In genomic region chr2:134825645-134826044, GRCm38 (mm10) we compare ENCODE assay signal across 12 mouse cellular contexts. TPM values are rescaled to one million over a fixed set of nuclear protein-coding genes. Genes with fewer than 3 reads are reported as not detected.
DNase-seq lines count a peak whose midpoint lies in the region; ATAC-seq and TF ChIP-seq lines count a peak whose summit lies in the region.
"Had no signal": no experiment of that assay in that cellular context is flagged by ENCODE, and none has a peak within 500 bp of the region (broad histone marks: within the 10 kb centered on the region; RNA-seq: fewer than 3 reads in every experiment).

No protein-coding gene starts in this region.

- H3K4me1 ChIP-seq in hindbrain, embryonic 13.5 days (replicated peaks): peaks cover 17% of the 10 kb centered on the region
- 0 out of 2 replicates have a peak, but pooled peaks cover 4% of the 10 kb centered on the region for H3K4me1 ChIP-seq in hindbrain, embryonic 11.5 days (replicated peaks; ENCODE audit: control insufficient read depth, insufficient read depth, low read length)
- no peaks in the 10 kb centered on the region for H3K4me1 ChIP-seq in liver, embryonic 11.5 days (replicated peaks; ENCODE audit: control insufficient read depth, insufficient read depth, low read length)
- peaks cover 14% of the 10 kb centered on the region; the same call in 1 of the 2 replicates for H3K4me1 ChIP-seq in intestine, embryonic 16.5 days (ENCODE audit: control insufficient read depth, insufficient read depth, low read length)
- H3K4me1 ChIP-seq in neural tube, embryonic 15.5 days: peaks cover 21% of the 10 kb centered on the region
- peaks cover 2% of the 10 kb centered on the region; the same call in 1 of the 2 replicates for H3K4me1 ChIP-seq in heart, adult 2 months (ENCODE audit: control insufficient read depth, insufficient read depth, low read length)

- no peaks in the 10 kb centered on the region for H3K27me3 ChIP-seq in hindbrain, embryonic 13.5 days
- H3K27me3 ChIP-seq in hindbrain, embryonic 11.5 days (ENCODE audit: control insufficient read depth, insufficient read depth, low read length): no peaks in the 10 kb centered on the region
- no peaks in the 10 kb centered on the region for H3K27me3 ChIP-seq in liver, embryonic 11.5 days (replicated peaks; ENCODE audit: control insufficient read depth, insufficient read depth, low read length)
- H3K27me3 ChIP-seq in intestine, embryonic 16.5 days (replicated peaks; ENCODE audit: control insufficient read depth, insufficient read depth, low read length): no peaks in the 10 kb centered on the region
- no peaks in the 10 kb centered on the region for H3K27me3 ChIP-seq in neural tube, embryonic 15.5 days (replicated peaks)
- H3K27me3 ChIP-seq in heart, adult 2 months (ENCODE audit: control insufficient read depth, insufficient read depth, low read length): no peaks in the 10 kb centered on the region
- H3K27me3 ChIP-seq: CH12.LX had no signal

- H3K36me3 ChIP-seq in hindbrain, embryonic 13.5 days: no peaks in the 10 kb centered on the region
- no peaks in the 10 kb centered on the region for H3K36me3 ChIP-seq in hindbrain, embryonic 11.5 days (ENCODE audit: control insufficient read depth, insufficient read depth, low read length)
- H3K36me3 ChIP-seq in liver, embryonic 11.5 days (ENCODE audit: control insufficient read depth, insufficient read depth, low read length): no peaks in the 10 kb centered on the region
- no peaks in the 10 kb centered on the region for H3K36me3 ChIP-seq in intestine, embryonic 16.5 days (ENCODE audit: control insufficient read depth, insufficient read depth, low read length)
- H3K36me3 ChIP-seq in neural tube, embryonic 15.5 days: no peaks in the 10 kb centered on the region
- H3K36me3 ChIP-seq in heart, adult 2 months (ENCODE audit: control insufficient read depth, insufficient read depth, low read length): no peaks in the 10 kb centered on the region
- H3K36me3 ChIP-seq: heart, embryonic 10.5 days had no signal

- ATAC-seq in hindbrain, embryonic 13.5 days (ENCODE audit: low FRiP score): 0 out of 2 replicates have a peak, but pooled peaks have one; percentile 36
- ATAC-seq in hindbrain, embryonic 11.5 days (ENCODE audit: low FRiP score): no peak
- no peak for ATAC-seq in liver, embryonic 11.5 days (replicated peaks; ENCODE audit: low FRiP score)
- ATAC-seq in intestine, embryonic 16.5 days: peak; percentile 31
- ATAC-seq in neural tube, embryonic 15.5 days (ENCODE audit: low FRiP score): peak; percentile 76

- no peak for TF ChIP-seq CTCF in heart, adult 2 months (IDR thresholded peaks at IDR 0.05)

- TF ChIP-seq EP300 in heart, adult 2 months (IDR thresholded peaks at IDR 0.05; ENCODE audit: insufficient read depth, low read depth, low read length): no peak

- peak overlapping the region; percentile 24; the same call in 1 of the 2 replicates for H3K27ac ChIP-seq in hindbrain, embryonic 13.5 days
- no peak overlapping the region for H3K27ac ChIP-seq in hindbrain, embryonic 11.5 days (ENCODE audit: low read depth, low read length)
- no peak overlapping the region for H3K27ac ChIP-seq in liver, embryonic 11.5 days (ENCODE audit: low read depth, low read length)
- no peak overlapping the region for H3K27ac ChIP-seq in intestine, embryonic 16.5 days (ENCODE audit: low read length)
- peak overlapping the region; percentile 78 for H3K27ac ChIP-seq in neural tube, embryonic 15.5 days (replicated peaks)
- H3K27ac ChIP-seq in heart, adult 2 months: no peak overlapping the region

- no peak overlapping the region for H3K4me2 ChIP-seq in hindbrain, embryonic 13.5 days
- no peak overlapping the region for H3K4me2 ChIP-seq in hindbrain, embryonic 11.5 days (replicated peaks; ENCODE audit: low read depth, low read length)
- H3K4me2 ChIP-seq in liver, embryonic 11.5 days: peak overlapping the region; percentile 10
- H3K4me2 ChIP-seq in intestine, embryonic 16.5 days (ENCODE audit: low read depth, low read length): peak overlapping the region; percentile 19; the same call in 1 of the 2 replicates
- peak overlapping the region; percentile 22; the same call in 1 of the 2 replicates for H3K4me2 ChIP-seq in neural tube, embryonic 15.5 days

- no peak overlapping the region for H3K9ac ChIP-seq in hindbrain, embryonic 13.5 days
- no peak overlapping the region for H3K9ac ChIP-seq in hindbrain, embryonic 11.5 days (ENCODE audit: low read depth, low read length)
- no peak overlapping the region for H3K9ac ChIP-seq in liver, embryonic 11.5 days (ENCODE audit: low read depth, low read length)
- no peak overlapping the region for H3K9ac ChIP-seq in intestine, embryonic 16.5 days (ENCODE audit: low read depth, low read length)
- H3K9ac ChIP-seq in neural tube, embryonic 15.5 days (replicated peaks): no peak overlapping the region
- no peak overlapping the region for H3K9ac ChIP-seq in heart, adult 2 months (ENCODE audit: low read depth, low read length)

- TF ChIP-seq POLR2A in heart, adult 2 months (IDR thresholded peaks at IDR 0.05; ENCODE audit: insufficient read depth, low read depth, low read length): no peak

- H3K79me2 ChIP-seq in heart, adult 2 months (replicated peaks; ENCODE audit: control insufficient read depth, insufficient read depth, low read length): no peaks in the 10 kb centered on the region

- no peak for DNase-seq in hindbrain, embryonic 11.5 days (ENCODE audit: low spot score)
- DNase-seq in liver, embryonic 11.5 days (ENCODE audit: low spot score): no peak
- no peak for DNase-seq in liver
- DNase-seq in heart, adult 2 months: no peak
- DNase-seq: adrenal gland, adult 8-10 months; cerebellum, adult 11 months; right cerebral cortex, postnatal 14 days had no signal

- no peak overlapping the region for H3K4me3 ChIP-seq in hindbrain, embryonic 13.5 days
- H3K4me3 ChIP-seq in hindbrain, embryonic 11.5 days (ENCODE audit: low read depth, low read length): no peak overlapping the region
- H3K4me3 ChIP-seq in liver, embryonic 11.5 days (ENCODE audit: low read depth, low read length): no peak overlapping the region
- H3K4me3 ChIP-seq in intestine, embryonic 16.5 days (ENCODE audit: low read length): no peak overlapping the region
- H3K4me3 ChIP-seq in neural tube, embryonic 15.5 days (replicated peaks): no peak overlapping the region
- no peak overlapping the region for H3K4me3 ChIP-seq in heart, adult 2 months
- H3K4me3 ChIP-seq: heart, embryonic 10.5 days had no signal

- 41% methylated on average over 7 of the region's 7 CpGs for WGBS in hindbrain, embryonic 13.5 days
- 59% methylated on average over 7 of the region's 7 CpGs for WGBS in hindbrain, embryonic 11.5 days
- WGBS in liver, embryonic 11.5 days: 68% methylated on average over 7 of the region's 7 CpGs
- 33% methylated on average over 7 of the region's 7 CpGs for WGBS in intestine, embryonic 16.5 days
- 10% methylated on average over 7 of the region's 7 CpGs for WGBS in neural tube, embryonic 15.5 days
- 43% methylated on average over 7 of the region's 7 CpGs for WGBS in heart, adult 2 months

- H3K9me3 ChIP-seq in hindbrain, embryonic 13.5 days: no peaks in the 10 kb centered on the region
- no peaks in the 10 kb centered on the region for H3K9me3 ChIP-seq in hindbrain, embryonic 11.5 days (ENCODE audit: control insufficient read depth, low read length)
- no peaks in the 10 kb centered on the region for H3K9me3 ChIP-seq in liver, embryonic 11.5 days (ENCODE audit: control insufficient read depth, low read length)
- no peaks in the 10 kb centered on the region for H3K9me3 ChIP-seq in intestine, embryonic 16.5 days (ENCODE audit: control insufficient read depth, low read length)
- no peaks in the 10 kb centered on the region for H3K9me3 ChIP-seq in neural tube, embryonic 15.5 days (replicated peaks)
- H3K9me3 ChIP-seq: heart, embryonic 10.5 days had no signal

- intact Hi-C loops in heart, adult 2 months (cut with DNase I): no loop called here

RNA-seq across cellular contexts. Expression of gene Plcb1, which starts 39.8 kb away (rescaled TPM):
- 47.8 and 48.3 TPM in 2 replicates for polyA plus RNA-seq in hindbrain, embryonic 13.5 days (2015; fragmentation: Nextera tagmentation; extraction: Ambion mirVana)
- polyA plus RNA-seq in hindbrain, embryonic 11.5 days (2014; fragmentation: Nextera tagmentation; extraction: Ambion mirVana): 9.5 and 10.7 TPM in 2 replicates
- 5.6 and 7.9 TPM in 2 replicates for polyA plus RNA-seq in liver, embryonic 11.5 days (2014; fragmentation: Nextera tagmentation; extraction: Ambion mirVana)
- 6.4 and 7.8 TPM in 2 replicates for polyA plus RNA-seq in intestine, embryonic 16.5 days (2015; fragmentation: Nextera tagmentation; extraction: Ambion mirVana)
- 69.0 and 81.5 TPM in 2 replicates for polyA plus RNA-seq in neural tube, embryonic 15.5 days (2015; fragmentation: Nextera tagmentation; extraction: Ambion mirVana)
- 1 to 10 TPM; 3.9 to 4.2 TPM for total RNA-seq in heart, adult 2 months (2021)
- 0.78 and 2.5 TPM in 2 replicates for polyA plus RNA-seq in heart, adult 2 months (2012; rRNA removed)
- total RNA-seq: CH12.LX had no signal

Comparison
In these comparisons a context has a peak if more than half of its experiments do, and no peak if none do; other contexts are left out.
1. ATAC-seq: peak in hindbrain, embryonic 13.5 days (single experiment), intestine, embryonic 16.5 days (single experiment) and neural tube, embryonic 15.5 days (single experiment); none in hindbrain, embryonic 11.5 days (single experiment) and liver, embryonic 11.5 days (single experiment).
2. H3K27ac ChIP-seq: peak in hindbrain, embryonic 13.5 days (single experiment) and neural tube, embryonic 15.5 days (single experiment); none in hindbrain, embryonic 11.5 days (single experiment), liver, embryonic 11.5 days (single experiment), intestine, embryonic 16.5 days (single experiment) and heart, adult 2 months (single experiment).
3. H3K4me2 ChIP-seq: peak in liver, embryonic 11.5 days (single experiment), intestine, embryonic 16.5 days (single experiment) and neural tube, embryonic 15.5 days (single experiment); none in hindbrain, embryonic 13.5 days (single experiment) and hindbrain, embryonic 11.5 days (single experiment).